Mouse (Mus musculus) hindbrain, embryonic 11.5 days (tissue): ENCODE measurements around the gene Coasy. TPM values are rescaled to one million over a fixed set of nuclear protein-coding genes. Genes with fewer than 3 reads are reported as not detected.

Experiments used
- ATAC-seq: fragments of 200-750 bp; cut with Nextera tagmentation; 2 replicates; pipeline ENCODE4 v1.8.0; 2017; ENCODE audit warnings: mild to moderate bottlenecking, moderate TSS enrichment, moderate library complexity; ENCODE audit not compliant: low FRiP score
- DNase-seq: peaks from one replicate; pipeline ENCODE4 v3.0.0-alpha.2; 2015; ENCODE audit warnings: low spot score
- H3K27ac ChIP-seq: fragments of 300-500 bp; sonication (generic); 2 replicates; pipeline ENCODE4 v1.5.1; 2014; ENCODE audit warnings: mild to moderate bottlenecking, low read depth, low read length
- H3K27me3 ChIP-seq: fragments of 300-500 bp; sonication (generic); 2 replicates; pipeline ENCODE4 v1.6.1; 2014; ENCODE audit warnings: mild to moderate bottlenecking, low read length, moderate library complexity, mixed read lengths; ENCODE audit not compliant: control insufficient read depth, insufficient read depth
- H3K36me3 ChIP-seq: fragments of 300-500 bp; sonication (generic); 2 replicates; pipeline ENCODE4 v1.6.1; 2014; ENCODE audit warnings: mild to moderate bottlenecking, low read length, moderate library complexity, mixed read lengths; ENCODE audit not compliant: control insufficient read depth, insufficient read depth
- H3K4me1 ChIP-seq: fragments of 300-500 bp; sonication (generic); replicated peaks from 2 replicates; pipeline ENCODE4 v1.6.1; 2014; ENCODE audit warnings: low read length, mixed read lengths; ENCODE audit not compliant: control insufficient read depth, insufficient read depth
- H3K4me2 ChIP-seq: fragments of 300-500 bp; sonication (generic); replicated peaks from 2 replicates; pipeline ENCODE4 v1.6.1; 2014; ENCODE audit warnings: mild to moderate bottlenecking, low read depth, low read length
- H3K4me3 ChIP-seq: fragments of 300-500 bp; sonication (generic); 2 replicates; pipeline ENCODE4 v1.5.1; 2014; ENCODE audit warnings: low read depth, low read length
- H3K9ac ChIP-seq: fragments of 300-500 bp; sonication (generic); 2 replicates; pipeline ENCODE4 v1.6.1; 2014; ENCODE audit warnings: low read depth, low read length
- H3K9me3 ChIP-seq: fragments of 300-500 bp; sonication (generic); 2 replicates; pipeline ENCODE4 v1.6.1; 2016; ENCODE audit warnings: low read length; ENCODE audit not compliant: control insufficient read depth
- WGBS: fragments of 180-500 bp; shearing (Covaris S2); extraction: QIAGEN DNeasy Blood & Tissue Kit; methylation state at CpG from one replicate; pipeline ENCODE4 v1.1.7; 2014; 5-methylcytosine and 5-hydroxymethylcytosine counted together
- polyA plus RNA-seq: library from polyadenylated mRNA; unstranded; fragments of >200 nt; fragmentation: Nextera tagmentation; extraction: Ambion mirVana; gene quantifications from 2 replicates; pipeline ENCODE4 v1.2.1, GENCODE M21; 2014

Coasy gene
- polyA plus RNA-seq, 1 experiment from 2014 or later, result 51.6 TPM

- no peaks in the 10 kb centered on the region for H3K36me3 ChIP-seq
- H3K4me2 ChIP-seq, result peak overlapping the region; percentile 34
- H3K4me3 ChIP-seq, result peak overlapping the region; percentile 26
- no peaks in the 10 kb centered on the region for H3K27me3 ChIP-seq
- no peak overlapping the region for H3K9ac ChIP-seq
- DNase-seq (peak; percentile 86), ATAC-seq (peak; percentile 26; the same call in 1 of the 2 replicates)
- H3K9me3 ChIP-seq, result no peaks in the 10 kb centered on the region
- no peak overlapping the region for H3K27ac ChIP-seq
- no peaks in the 10 kb centered on the region; the same call in 1 of the 2 replicates for H3K4me1 ChIP-seq
- 25% methylated on average over 18 of the region's 18 CpGs for WGBS
These were observed 15.6 kb upstream of the Coasy start for GRCm38 (mm10) chr11:101066549-101067412.

- peak within 1 kb of the TSS; percentile 94 for H3K4me2 ChIP-seq
- no peaks in the 10 kb centered on the region for H3K9me3 ChIP-seq
- H3K27ac ChIP-seq, result no peak within 1 kb of the TSS
- H3K27me3 ChIP-seq, result no peaks in the 10 kb centered on the region
- H3K4me1 ChIP-seq, result no peaks in the 10 kb centered on the region; the same call in 1 of the 2 replicates
- DNase-seq (peak; percentile 92), ATAC-seq (peak; percentile 87)
- 6% methylated on average over 35 of the region's 35 CpGs for WGBS
- peak within 1 kb of the TSS; percentile 85 for H3K9ac ChIP-seq
- H3K4me3 ChIP-seq, result peak within 1 kb of the TSS; percentile 80
- no peaks in the 10 kb centered on the region for H3K36me3 ChIP-seq
These were observed 12.8 kb upstream of the Coasy start, which contains the start of gene Naglu for GRCm38 (mm10) chr11:101069391-101070188. Gene Naglu (plus strand): TSS chr11:101070012.

GRCm38 (mm10) chr11:101070189-101070527, 12.2 kb upstream of the Coasy start:
- ATAC-seq, result peak; percentile 65
- under 1% methylated on average over 35 of the region's 36 CpGs for WGBS

GRCm38 (mm10) chr11:101070987-101071386, 11.4 kb upstream of the Coasy start:
- WGBS, result 82% methylated on average over 6 of the region's 6 CpGs
- Histone ChIP-seq H3K9me3 (no peaks in the 10 kb centered on the region), H3K4me1 (no peaks in the 10 kb centered on the region; the same call in 1 of the 2 replicates), H3K27me3 (no peaks in the 10 kb centered on the region), H3K4me2 (no peak overlapping the region), H3K36me3 (no peaks in the 10 kb centered on the region), H3K27ac (no peak overlapping the region), H3K9ac (no peak overlapping the region), H3K4me3 (no peak overlapping the region)
- DNase-seq (no peak), ATAC-seq (no peak)

More at GRCm38 (mm10) chr11:101070189-101070527, 12.2 kb upstream of the Coasy start:
- no peak for DNase-seq
- H3K27ac ChIP-seq, result no peak overlapping the region
- peak overlapping the region; percentile 94 for H3K4me2 ChIP-seq
- H3K36me3 ChIP-seq, result no peaks in the 10 kb centered on the region
- peak overlapping the region; percentile 80 for H3K4me3 ChIP-seq
- H3K27me3 ChIP-seq, result no peaks in the 10 kb centered on the region
- H3K9me3 ChIP-seq, result no peaks in the 10 kb centered on the region
- peak overlapping the region; percentile 85 for H3K9ac ChIP-seq
- no peaks in the 10 kb centered on the region; the same call in 1 of the 2 replicates for H3K4me1 ChIP-seq

DNA sequence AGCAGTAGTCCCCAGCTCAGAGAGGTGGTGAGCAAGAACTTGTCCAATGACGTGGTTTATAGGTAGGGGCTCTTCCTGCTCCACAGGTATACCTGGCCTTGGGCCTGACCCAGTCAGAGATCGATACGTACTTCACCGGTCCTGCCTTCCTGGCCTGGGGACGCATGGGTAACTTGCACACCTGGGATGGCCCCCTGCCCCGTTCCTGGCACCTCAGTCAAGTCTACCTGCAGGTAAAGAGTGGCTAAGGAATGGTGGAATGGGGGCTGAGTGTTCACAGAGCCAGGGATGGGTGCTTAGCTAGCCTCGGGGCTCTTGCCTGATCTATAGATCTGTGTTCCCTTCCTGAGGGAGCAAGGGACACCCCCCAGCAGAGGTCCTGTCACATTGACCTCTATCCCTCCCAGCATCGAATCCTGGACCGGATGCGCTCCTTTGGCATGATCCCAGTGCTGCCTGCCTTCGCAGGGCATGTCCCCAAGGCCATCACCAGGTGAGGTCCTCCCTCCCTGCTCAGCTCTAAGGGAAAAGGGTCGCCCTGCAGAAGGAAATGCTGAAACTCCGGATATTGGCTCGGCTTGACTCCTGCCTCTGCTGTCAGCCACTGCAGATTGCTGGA, 10.4 kb upstream of the Coasy start:
- H3K4me3 ChIP-seq, result no peak overlapping the region
- no peaks in the 10 kb centered on the region for H3K9me3 ChIP-seq
- WGBS, result 67% methylated on average over 14 of the region's 14 CpGs
- H3K27me3 ChIP-seq, result no peaks in the 10 kb centered on the region
- ATAC-seq (no peak), DNase-seq (no peak)
- no peak overlapping the region for H3K4me2 ChIP-seq
- no peaks in the 10 kb centered on the region for H3K36me3 ChIP-seq
- H3K27ac ChIP-seq, result no peak overlapping the region
- no peaks in the 10 kb centered on the region; the same call in 1 of the 2 replicates for H3K4me1 ChIP-seq
- no peak overlapping the region for H3K9ac ChIP-seq

- H3K27ac ChIP-seq, result no peak within 1 kb of the TSS
- H3K4me3 ChIP-seq, result no peak within 1 kb of the TSS
- H3K4me1 ChIP-seq, result peaks cover under 1% of the 10 kb centered on the region
- H3K4me2 ChIP-seq, result no peak within 1 kb of the TSS
- 74% methylated on average over 9 of the region's 9 CpGs for WGBS
- H3K27me3 ChIP-seq, result peaks cover 42% of the 10 kb centered on the region
- no peak within 1 kb of the TSS for H3K9ac ChIP-seq
- DNase-seq, result no peak
- no peak for ATAC-seq
- no peaks in the 10 kb centered on the region for H3K9me3 ChIP-seq
- no peaks in the 10 kb centered on the region for H3K36me3 ChIP-seq
These were observed 4.2 kb upstream of the Coasy start, which contains the start of gene Hsd17b1 for GRCm38 (mm10) chr11:101078121-101078520. Gene Hsd17b1 (plus strand): TSS chr11:101078411.

DNA sequence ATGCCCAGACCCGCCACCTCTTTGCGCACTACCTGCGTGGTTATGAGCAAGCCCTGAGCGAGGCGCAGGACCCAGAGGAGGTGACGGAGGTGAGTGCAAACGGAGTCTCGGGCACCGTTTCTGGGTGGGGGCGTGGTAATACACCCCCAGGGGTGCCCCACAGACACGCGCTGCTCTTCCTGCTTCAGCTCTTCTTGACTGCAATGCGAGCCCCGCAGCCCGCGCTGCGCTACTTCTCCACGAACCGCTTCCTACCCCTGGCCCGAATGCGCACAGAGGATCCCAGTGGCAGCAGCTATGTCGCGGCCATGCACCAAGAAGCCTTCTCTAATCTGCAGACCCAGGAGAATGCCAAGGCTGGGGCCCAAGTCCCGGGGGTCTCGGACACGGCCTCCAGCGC, 2.6 kb upstream of the Coasy start:
- Histone ChIP-seq H3K4me3 (no peak overlapping the region), H3K27me3 (peaks cover 42% of the 10 kb centered on the region), H3K9ac (no peak overlapping the region), H3K4me1 (peaks cover 4% of the 10 kb centered on the region), H3K27ac (no peak overlapping the region), H3K4me2 (no peak overlapping the region), H3K9me3 (no peaks in the 10 kb centered on the region), H3K36me3 (no peaks in the 10 kb centered on the region)
- DNase-seq (peak; percentile 27), ATAC-seq (no peak)
- 3% methylated on average over 27 of the region's 27 CpGs for WGBS

DNA sequence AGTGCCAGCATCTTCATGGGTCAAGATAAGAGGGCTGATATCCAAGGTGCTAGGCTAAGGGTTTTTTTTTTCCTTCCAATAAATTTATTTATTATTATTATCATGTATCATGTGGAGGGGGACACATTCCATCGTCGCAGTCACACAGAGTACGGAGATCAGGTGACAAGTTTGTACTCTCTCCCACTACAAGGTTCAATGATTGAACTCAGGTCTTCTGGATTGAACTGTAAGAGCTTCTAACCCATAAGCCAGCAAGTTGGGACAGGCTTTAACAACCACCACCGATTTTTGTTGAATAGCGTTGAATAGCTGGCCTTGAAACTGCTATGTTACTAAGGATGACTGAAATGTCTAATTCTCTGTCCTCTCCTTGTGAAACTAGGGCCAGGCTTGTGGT, 1.9 kb upstream of the Coasy start:
- no peaks in the 10 kb centered on the region for H3K9me3 ChIP-seq
- no peak overlapping the region for H3K27ac ChIP-seq
- H3K9ac ChIP-seq, result no peak overlapping the region
- H3K27me3 ChIP-seq, result peaks cover 42% of the 10 kb centered on the region
- DNase-seq, result no peak
- H3K4me2 ChIP-seq, result no peak overlapping the region
- WGBS, result 66% methylated on average over 5 of the region's 5 CpGs
- no peak for ATAC-seq
- H3K4me3 ChIP-seq, result no peak overlapping the region
- H3K4me1 ChIP-seq, result peaks cover 4% of the 10 kb centered on the region
- no peaks in the 10 kb centered on the region for H3K36me3 ChIP-seq
